Mouse (Mus musculus): Measurements from ENCODE around the gene Yif1a. TPM values are rescaled to one million over a fixed set of nuclear protein-coding genes. Genes with fewer than 3 reads are reported as not detected.

The Yif1a gene
- 95.0 and 101 TPM in 2 replicates for polyA plus RNA-seq (2015; fragmentation: Nextera tagmentation; extraction: Ambion mirVana)

DNA sequence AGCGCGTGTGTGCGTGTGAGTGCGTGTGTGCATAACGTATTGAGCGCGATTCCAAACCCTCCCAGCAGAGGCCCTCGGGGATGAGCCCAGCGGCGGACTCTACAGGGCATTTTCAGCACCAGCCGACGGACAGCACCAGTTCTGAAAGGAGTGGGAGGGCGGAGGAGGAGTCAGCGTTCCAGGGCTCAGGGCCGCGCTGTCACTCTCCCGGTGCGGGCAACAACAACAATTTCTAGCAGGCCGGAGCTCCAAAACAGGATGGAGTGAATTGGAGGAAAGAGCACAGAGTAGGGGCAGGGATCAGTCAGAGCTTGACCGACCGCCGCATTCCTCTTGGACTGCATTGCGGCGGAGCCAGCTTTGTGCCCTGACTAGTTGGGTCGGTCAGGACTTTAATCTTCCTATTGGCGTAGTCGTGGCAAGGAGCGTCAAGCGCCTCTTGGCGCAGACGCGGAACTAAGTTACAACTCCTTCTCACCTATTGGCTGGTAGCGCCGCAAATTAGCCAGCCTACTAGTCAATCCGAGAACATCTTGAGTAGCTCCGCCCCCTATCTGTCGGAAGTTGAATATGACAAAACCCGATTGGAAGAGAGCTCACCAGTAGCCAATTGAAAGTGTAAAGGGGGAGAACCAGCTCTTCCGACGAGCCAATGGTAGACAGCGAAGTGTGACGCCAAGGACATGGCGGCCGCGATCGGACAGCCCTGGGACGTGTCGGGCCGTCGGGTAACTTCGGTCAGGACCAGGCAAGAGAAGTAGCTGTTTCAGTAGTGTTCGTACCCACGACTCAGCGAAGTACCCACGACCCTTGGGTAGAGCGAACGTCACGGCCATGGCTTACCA lies at the start of gene Yif1a:
Yif1a (plus strand) TSS at position 655 of the 845 bp plus-strand sequence.

DNA sequence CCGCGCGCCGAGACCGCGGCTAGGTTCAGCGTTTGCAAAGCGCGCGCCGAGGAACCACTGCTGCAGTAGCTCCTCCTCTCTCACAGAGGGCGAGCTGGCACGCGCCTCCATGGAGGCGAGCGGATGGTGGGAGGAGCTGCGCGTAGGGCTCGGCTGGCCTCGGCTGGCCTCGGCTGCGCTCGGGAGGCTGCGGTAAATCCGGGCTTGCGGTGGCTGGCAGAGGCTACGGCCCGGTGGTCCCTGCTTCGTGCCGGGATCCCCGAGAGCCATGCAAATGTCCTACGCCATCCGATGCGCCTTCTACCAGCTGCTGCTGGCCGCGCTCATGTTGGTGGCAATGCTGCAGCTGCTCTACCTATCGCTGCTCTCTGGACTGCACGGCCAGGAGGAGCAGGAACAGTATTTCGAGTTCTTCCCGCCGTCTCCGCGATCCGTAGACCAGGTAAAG lies 49.6 kb upstream of the Yif1a start, which contains the start of the genes B4gat1 and AC124502.3:
B4gat1 (plus strand) TSS at position 118 of the 448 bp plus-strand sequence.
AC124502.3 (plus strand) TSS at position 183 of the 448 bp plus-strand sequence.

DNA sequence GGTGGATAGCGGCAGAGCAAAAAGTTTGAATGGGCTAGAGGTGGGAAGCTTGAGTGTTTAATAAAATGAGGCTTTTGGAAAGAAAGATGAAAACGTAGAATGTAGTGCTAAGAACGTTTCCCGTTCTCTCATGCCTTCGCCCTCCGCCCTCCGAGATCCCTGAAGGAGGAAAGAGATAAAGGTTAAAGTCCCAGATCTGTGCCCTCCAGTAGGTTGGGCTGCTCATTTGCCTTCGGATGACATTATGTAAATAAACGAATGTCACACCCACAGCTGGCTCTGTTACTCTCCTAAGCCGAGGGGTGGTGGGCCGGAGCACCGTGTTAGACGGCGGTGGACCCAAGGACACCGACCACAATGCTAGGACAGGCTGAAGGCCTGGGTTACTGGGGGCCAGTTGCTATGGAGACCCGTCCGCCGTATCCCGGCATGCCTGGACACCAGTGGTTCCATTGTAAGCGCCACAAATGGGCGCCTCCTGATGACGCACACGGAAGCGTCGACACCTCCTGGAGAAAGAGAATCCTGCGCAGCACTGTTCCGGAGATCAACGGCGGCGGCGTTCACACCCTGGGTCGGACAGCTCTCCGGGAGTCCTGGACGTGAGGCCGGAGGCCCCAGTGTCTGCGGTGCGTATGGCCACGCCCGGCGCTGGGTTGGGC lies 47.3 kb upstream of the Yif1a start, which contains the start of gene Brms1:
Brms1 (plus strand) TSS at position 493 of the 662 bp plus-strand sequence.

DNA sequence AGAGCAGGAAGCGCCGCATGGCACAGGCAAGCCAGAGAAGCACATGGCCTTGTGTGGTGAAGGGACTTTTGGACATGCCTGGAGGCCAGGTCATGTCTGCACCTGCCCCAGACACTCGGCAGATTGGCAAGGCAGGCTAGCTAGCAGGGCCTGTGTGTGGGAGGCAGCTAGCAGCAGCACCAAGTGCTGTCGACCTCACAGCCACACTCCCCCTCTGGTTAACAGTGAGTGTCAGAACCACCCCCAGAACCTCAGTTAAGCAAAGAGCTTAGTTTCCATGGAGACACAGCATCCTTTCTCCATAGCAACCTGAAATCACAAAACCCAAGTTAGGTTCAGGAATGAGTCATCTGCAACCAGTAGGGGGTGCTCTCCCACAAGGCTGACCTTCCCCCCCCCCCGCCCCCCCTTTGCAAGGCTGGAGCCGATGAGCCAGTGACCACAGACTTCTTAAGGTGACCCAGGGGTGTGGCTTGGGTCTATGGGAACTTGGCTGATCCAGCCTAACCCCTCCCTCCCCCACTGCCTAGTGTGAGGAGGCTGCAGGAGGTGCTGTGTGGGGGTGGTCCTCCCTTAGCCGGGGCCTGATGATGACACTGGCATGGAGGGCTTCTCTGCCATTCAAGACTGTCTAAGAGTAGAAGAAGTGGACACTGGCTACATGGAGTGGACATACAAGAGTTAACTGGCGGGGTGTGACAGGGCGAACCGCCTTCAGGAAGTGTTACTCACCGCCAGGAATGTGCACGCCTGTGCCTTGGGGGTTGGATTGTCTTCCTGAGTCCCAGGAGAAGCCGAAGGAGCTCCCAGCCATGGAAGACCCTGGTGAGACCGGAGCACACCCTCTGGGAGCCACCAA lies 38.1 kb upstream of the Yif1a start, which contains the start of gene Rin1:
Rin1 (plus strand) TSS at position 435 of the 859 bp plus-strand sequence.

DNA sequence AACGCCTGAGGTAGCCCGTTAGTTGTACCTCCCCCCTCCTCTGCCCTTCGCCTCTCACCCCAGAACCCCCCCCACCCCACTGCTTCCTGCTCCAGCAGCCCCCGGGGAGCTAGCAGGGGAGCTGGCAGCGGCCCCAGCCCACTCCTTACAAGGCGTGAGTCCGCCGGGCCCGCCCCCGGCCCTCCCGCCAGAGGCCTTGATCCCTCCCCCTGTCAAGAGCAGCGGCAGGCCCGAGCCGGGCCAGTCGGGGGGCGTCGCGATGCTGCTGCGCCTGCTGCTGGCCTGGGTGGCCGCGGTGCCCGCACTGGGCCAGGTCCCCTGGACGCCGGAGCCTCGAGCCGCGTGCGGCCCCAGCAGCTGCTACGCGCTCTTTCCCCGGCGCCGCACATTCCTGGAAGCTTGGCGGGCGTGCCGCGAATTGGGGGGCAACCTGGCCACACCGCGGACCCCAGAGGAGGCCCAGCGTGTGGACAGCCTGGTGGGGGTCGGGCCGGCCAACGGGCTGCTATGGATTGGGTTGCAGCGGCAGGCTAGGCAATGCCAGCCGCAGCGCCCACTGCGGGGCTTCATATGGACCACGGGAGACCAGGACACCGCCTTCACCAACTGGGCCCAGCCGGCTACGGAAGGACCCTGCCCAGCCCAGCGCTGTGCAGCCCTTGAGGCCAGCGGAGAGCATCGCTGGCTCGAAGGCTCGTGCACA lies 20.3 kb upstream of the Yif1a start, which contains the start of gene Cd248:
Cd248 (plus strand) TSS at position 212 of the 703 bp plus-strand sequence.

DNA sequence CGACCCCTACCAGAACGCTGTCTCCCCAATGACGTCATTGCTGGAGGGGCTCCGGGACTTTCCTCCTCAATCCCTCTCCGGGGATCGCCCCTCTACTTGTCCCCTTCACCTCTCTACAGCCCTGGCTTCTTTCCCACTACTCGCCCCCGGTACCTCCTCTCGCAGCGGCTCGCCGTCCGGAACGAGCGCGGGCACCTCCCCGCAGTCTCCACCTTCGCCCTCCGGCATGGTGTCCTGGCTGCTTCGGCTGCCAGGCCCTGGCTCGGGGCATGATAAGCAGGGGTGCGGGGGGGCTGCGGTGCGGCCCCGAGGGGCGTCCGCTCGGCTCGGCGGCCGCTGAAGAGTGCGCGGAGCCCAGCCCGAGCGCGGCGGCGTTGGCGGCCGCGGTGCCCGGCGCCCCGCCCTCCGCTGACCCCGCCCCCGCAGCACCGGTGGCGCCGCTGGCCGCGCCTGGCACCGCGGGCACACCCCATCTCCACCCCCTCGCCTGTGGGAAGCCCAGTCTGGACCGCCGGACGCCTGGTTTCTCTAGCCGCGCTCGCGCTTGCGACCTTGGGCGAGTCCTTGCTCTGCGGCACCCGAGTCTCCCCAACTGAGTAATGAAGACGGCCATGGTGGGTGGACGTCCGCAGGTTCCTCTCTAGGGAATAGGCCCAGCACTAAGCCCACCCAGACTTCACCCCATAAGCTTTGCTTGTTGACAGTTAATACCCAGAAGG lies 3.0 kb upstream of the Yif1a start, which contains the start of gene Tmem151a:
Tmem151a (minus strand) TSS at position 387 of the 719 bp plus-strand sequence.

DNA sequence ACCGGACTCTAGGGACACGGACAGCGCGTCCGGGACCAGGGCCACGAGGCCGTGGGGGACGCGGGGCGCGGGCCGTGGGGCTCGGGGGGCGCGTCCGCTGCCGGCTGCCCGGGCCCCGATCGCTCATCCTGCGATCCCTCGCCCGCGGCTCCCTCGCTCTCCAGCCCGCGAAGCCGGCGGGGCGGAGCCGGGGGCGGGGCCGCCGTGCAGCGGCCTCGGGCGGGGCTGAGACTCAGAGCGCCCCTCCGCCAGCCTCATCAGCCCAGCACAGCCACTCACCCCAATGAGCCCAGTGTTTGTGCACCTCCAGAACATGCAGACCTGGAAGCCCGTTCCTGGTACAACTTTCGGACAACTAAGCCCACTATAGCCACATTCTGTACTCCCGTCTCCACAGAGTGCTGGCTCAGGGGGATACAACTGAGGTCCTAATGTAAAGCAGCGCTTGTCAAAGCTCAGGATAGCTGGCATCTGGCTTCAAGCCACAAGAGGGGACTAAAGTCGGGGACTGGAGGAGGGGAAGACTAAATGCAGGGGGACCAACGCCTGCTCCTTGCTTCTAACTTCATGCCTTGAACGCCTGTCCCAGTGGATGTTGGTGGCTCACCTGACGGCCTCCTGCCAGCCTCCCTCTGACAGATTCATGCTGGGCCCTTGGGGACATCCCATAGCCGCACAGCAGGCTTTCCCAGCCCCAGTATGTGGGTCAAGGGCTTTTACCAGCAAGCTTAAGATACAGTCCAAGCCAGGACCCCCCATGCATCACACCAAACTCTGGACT lies 10.2 kb downstream of the Yif1a start, which contains the start of gene Cnih2:
Cnih2 (minus strand) TSS at position 159 of the 781 bp plus-strand sequence.

DNA sequence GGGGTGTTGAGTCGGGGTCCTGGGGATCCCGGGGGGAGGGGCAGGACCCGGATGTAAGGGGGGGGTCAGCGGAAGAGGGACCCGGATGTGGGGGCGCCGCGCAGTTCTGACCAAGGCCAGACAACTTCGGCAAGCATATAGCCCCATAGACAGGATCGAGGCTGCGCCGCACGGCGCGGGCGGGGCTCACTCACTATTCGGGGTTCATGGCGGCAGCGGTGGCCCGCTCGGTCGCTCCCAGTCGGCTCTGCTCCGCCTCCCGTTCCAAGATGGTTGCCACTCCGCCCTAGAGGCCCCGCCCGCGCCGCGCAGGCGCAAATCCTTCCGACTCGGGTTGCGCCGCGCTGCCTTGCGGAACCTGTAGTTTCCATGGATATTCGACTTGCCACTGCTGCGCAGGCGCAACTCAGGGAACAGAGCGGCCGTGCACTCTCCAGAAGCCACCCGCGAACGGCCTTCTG lies 18.4 kb downstream of the Yif1a start, which contains the start of gene Rab1b:
Rab1b (minus strand) TSS at position 342 of the 461 bp plus-strand sequence.

DNA sequence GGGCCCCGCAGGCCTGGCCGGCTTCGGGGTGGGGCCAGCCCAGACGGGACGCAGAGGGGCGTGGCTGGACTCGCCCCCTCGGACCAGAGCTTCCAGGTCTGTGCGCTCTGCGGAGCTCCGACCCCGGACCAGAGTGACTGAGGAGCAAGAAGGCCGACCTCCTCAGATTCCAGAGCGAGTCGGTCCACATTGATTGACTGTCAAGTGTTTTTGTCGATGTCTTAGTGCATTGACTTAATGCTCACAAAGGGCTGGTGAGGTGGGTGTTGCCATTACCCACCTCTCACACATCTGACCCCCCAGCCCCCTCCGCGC lies 30.0 kb downstream of the Yif1a start, which contains the start of gene Klc2:
Klc2 (minus strand) TSS at position 177 of the 315 bp plus-strand sequence.

Other genes starting within 250 kb of the Yif1a start
- 38.7 and 46.0 TPM in 2 replicates for gene Ccs, start 249.2 kb upstream of the Yif1a start, polyA plus RNA-seq (2015; fragmentation: Nextera tagmentation; extraction: Ambion mirVana)
- gene Ccdc87, start 249.2 kb upstream of the Yif1a start, polyA plus RNA-seq (2015; fragmentation: Nextera tagmentation; extraction: Ambion mirVana), result not detected in 2 replicates
- 47.9 and 54.9 TPM in 2 replicates for gene Ctsf, start 233.4 kb upstream of the Yif1a start, polyA plus RNA-seq (2015; fragmentation: Nextera tagmentation; extraction: Ambion mirVana)
- 751 and 907 TPM in 2 replicates for gene Actn3, start 210.6 kb upstream of the Yif1a start, polyA plus RNA-seq (2015; fragmentation: Nextera tagmentation; extraction: Ambion mirVana)
- gene Zdhhc24, start 209.9 kb upstream of the Yif1a start, polyA plus RNA-seq (2015; fragmentation: Nextera tagmentation; extraction: Ambion mirVana), result 5.1 and 5.9 TPM in 2 replicates
- 0.87 and 1.1 TPM in 2 replicates for gene Bbs1, start 181.9 kb upstream of the Yif1a start, polyA plus RNA-seq (2015; fragmentation: Nextera tagmentation; extraction: Ambion mirVana)
- gene Dpp3, start 160.3 kb upstream of the Yif1a start, polyA plus RNA-seq (2015; fragmentation: Nextera tagmentation; extraction: Ambion mirVana), result 46.4 and 52.9 TPM in 2 replicates
- 0.57 and 0.77 TPM in 2 replicates for gene Peli3, start 145.4 kb upstream of the Yif1a start, polyA plus RNA-seq (2015; fragmentation: Nextera tagmentation; extraction: Ambion mirVana)
- gene Mrpl11, start 126.4 kb upstream of the Yif1a start, polyA plus RNA-seq (2015; fragmentation: Nextera tagmentation; extraction: Ambion mirVana), result 105 and 106 TPM in 2 replicates
- gene Npas4, start 98.2 kb upstream of the Yif1a start, polyA plus RNA-seq (2015; fragmentation: Nextera tagmentation; extraction: Ambion mirVana), result not detected in 2 replicates
- gene Slc29a2, start 64.7 kb upstream of the Yif1a start, polyA plus RNA-seq (2015; fragmentation: Nextera tagmentation; extraction: Ambion mirVana), result 5.1 and 6.5 TPM in 2 replicates
- gene B4gat1, start 49.7 kb upstream of the Yif1a start, polyA plus RNA-seq (2015; fragmentation: Nextera tagmentation; extraction: Ambion mirVana), result 30.5 and 36.4 TPM in 2 replicates
- gene AC124502.3, start 49.6 kb upstream of the Yif1a start, polyA plus RNA-seq (2015; fragmentation: Nextera tagmentation; extraction: Ambion mirVana), result 0.21 and 2.1 TPM in 2 replicates
- gene Brms1, start 47.2 kb upstream of the Yif1a start, polyA plus RNA-seq (2015; fragmentation: Nextera tagmentation; extraction: Ambion mirVana), result 16.9 and 21.0 TPM in 2 replicates
- 1.6 and 1.7 TPM in 2 replicates for gene Rin1, start 38.1 kb upstream of the Yif1a start, polyA plus RNA-seq (2015; fragmentation: Nextera tagmentation; extraction: Ambion mirVana)
- 37.7 and 59.2 TPM in 2 replicates for gene Cd248, start 20.5 kb upstream of the Yif1a start, polyA plus RNA-seq (2015; fragmentation: Nextera tagmentation; extraction: Ambion mirVana)
- gene Tmem151a, start 3.0 kb upstream of the Yif1a start, polyA plus RNA-seq (2015; fragmentation: Nextera tagmentation; extraction: Ambion mirVana), result 0.34 and 0.72 TPM in 2 replicates
- gene Cnih2, start 10.0 kb downstream of the Yif1a start, polyA plus RNA-seq (2015; fragmentation: Nextera tagmentation; extraction: Ambion mirVana), result 0.88 and 0.91 TPM in 2 replicates
- gene Rab1b, start 18.5 kb downstream of the Yif1a start, polyA plus RNA-seq (2015; fragmentation: Nextera tagmentation; extraction: Ambion mirVana), result 174 and 198 TPM in 2 replicates
- 11.7 and 12.5 TPM in 2 replicates for gene Klc2, start 30.0 kb downstream of the Yif1a start, polyA plus RNA-seq (2015; fragmentation: Nextera tagmentation; extraction: Ambion mirVana)
- 6.6 and 7.4 TPM in 2 replicates for gene Pacs1, start 184.6 kb downstream of the Yif1a start, polyA plus RNA-seq (2015; fragmentation: Nextera tagmentation; extraction: Ambion mirVana)
- gene Sf3b2, start 206.9 kb downstream of the Yif1a start, polyA plus RNA-seq (2015; fragmentation: Nextera tagmentation; extraction: Ambion mirVana), result 128 and 129 TPM in 2 replicates
- 0.45 and 0.57 TPM in 2 replicates for gene Gal3st3, start 209.8 kb downstream of the Yif1a start, polyA plus RNA-seq (2015; fragmentation: Nextera tagmentation; extraction: Ambion mirVana)
- not detected in 2 replicates for gene Catsper1, start 247.2 kb downstream of the Yif1a start, polyA plus RNA-seq (2015; fragmentation: Nextera tagmentation; extraction: Ambion mirVana)

Data from skeletal muscle tissue, postnatal 0 days (tissue).